Mouse (Mus musculus) heart, postnatal 0 days (tissue): ENCODE measurements at regions not wholly inside any gene's neighbourhood (a gene's known extent, or its start where the extent isn't known, plus 50 kb on each side); places are given as distances from the start of the nearest gene placed in this dataset.

Experiments used
- ATAC-seq: fragments of 200-750 bp; cut with Nextera tagmentation; 2 replicates; pipeline ENCODE4 v1.8.0; 2017; ENCODE audit warnings: low read depth, moderate number of reproducible peaks, moderate library complexity; ENCODE audit not compliant: insufficient read depth
- DNase-seq: peaks from one replicate; pipeline ENCODE4 v3.0.0-alpha.2; 2016; ENCODE audit warnings: low spot score
- H3K27ac ChIP-seq: fragments of 300-500 bp; sonication (generic); 2 replicates; pipeline ENCODE4 v1.5.1; 2014; ENCODE audit warnings: low read depth, mild to moderate bottlenecking
- H3K27me3 ChIP-seq: fragments of 300-500 bp; sonication (generic); 2 replicates; pipeline ENCODE4 v1.6.1; 2014; ENCODE audit warnings: low read length, mixed read lengths; ENCODE audit not compliant: control insufficient read depth, insufficient read depth
- H3K36me3 ChIP-seq: fragments of 300-500 bp; sonication (generic); replicated peaks from 2 replicates; pipeline ENCODE4 v1.6.1; 2014; ENCODE audit warnings: low read length, mixed read lengths; ENCODE audit not compliant: control insufficient read depth, insufficient read depth
- H3K4me1 ChIP-seq: fragments of 300-500 bp; sonication (generic); 2 replicates; pipeline ENCODE4 v1.6.1; 2014; ENCODE audit warnings: antibody characterized with exemption; ENCODE audit not compliant: control insufficient read depth, insufficient read depth
- H3K4me2 ChIP-seq: fragments of 300-500 bp; sonication (generic); 2 replicates; pipeline ENCODE4 v1.6.1; 2014; ENCODE audit warnings: low read depth, mild to moderate bottlenecking, low read length, moderate library complexity
- H3K4me3 ChIP-seq: fragments of 300-500 bp; sonication (generic); 2 replicates; pipeline ENCODE4 v1.5.1; 2014; ENCODE audit warnings: low read depth, low read length
- H3K9ac ChIP-seq: fragments of 300-500 bp; sonication (generic); replicated peaks from 2 replicates; pipeline ENCODE4 v1.6.1; 2014; ENCODE audit warnings: low read depth, low read length, mixed read lengths
- H3K9me3 ChIP-seq: fragments of 300-500 bp; sonication (generic); replicated peaks from 2 replicates; pipeline ENCODE4 v1.6.1; 2016; ENCODE audit warnings: low read length; ENCODE audit not compliant: control insufficient read depth
- CTCF ChIP-seq: IDR thresholded peaks from 2 replicates; pipeline ENCODE4 v1.5.1; 2016; ENCODE audit warnings: antibody characterized with exemption, control low read depth, low read depth
- EP300 ChIP-seq: IDR thresholded peaks from 2 replicates; pipeline ENCODE4 v1.6.1; 2016; ENCODE audit warnings: antibody characterized with exemption, low read depth
- WGBS: fragments of 180-500 bp; shearing (Covaris S2); extraction: QIAGEN DNeasy Blood & Tissue Kit; methylation state at CpG from one replicate; pipeline ENCODE4 v1.1.7; 2014; 5-methylcytosine and 5-hydroxymethylcytosine counted together

- no peak overlapping the region for H3K9ac ChIP-seq
- no peak for TF ChIP-seq EP300
- TF ChIP-seq CTCF = no peak
- no peak overlapping the region for H3K4me2 ChIP-seq
- DNase-seq (no peak), ATAC-seq (no peak)
- H3K4me1 ChIP-seq = no peaks in the 10 kb centered on the region
- no peaks in the 10 kb centered on the region for H3K27me3 ChIP-seq
- H3K27ac ChIP-seq = no peak overlapping the region
- H3K36me3 ChIP-seq = no peaks in the 10 kb centered on the region
- no peak overlapping the region for H3K4me3 ChIP-seq
- WGBS = 76% methylated on average over 4 of the region's 4 CpGs
- H3K9me3 ChIP-seq = no peaks in the 10 kb centered on the region
Observed at GRCm38 (mm10) chr13:103669856-103670255, 104.6 kb downstream of the Srek1 start.

DNA sequence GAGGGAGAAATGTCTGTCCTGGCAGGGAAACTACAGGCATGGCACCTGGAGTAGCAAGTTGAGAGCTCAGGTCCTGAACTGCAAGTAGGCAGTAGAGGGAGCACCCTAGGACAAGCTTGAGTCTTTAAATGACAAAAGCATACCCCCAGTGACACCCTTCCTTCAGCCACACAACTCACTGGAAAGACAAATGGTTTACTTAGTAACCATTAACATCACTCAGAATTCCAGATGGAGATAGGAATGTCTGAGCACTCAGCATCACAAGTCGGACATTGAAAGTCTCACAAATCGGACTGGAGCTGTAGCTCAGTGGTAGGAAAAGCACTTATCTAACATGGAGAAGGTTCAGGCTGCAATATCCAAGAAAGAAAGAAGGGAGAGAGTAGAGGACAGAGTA lies 106.7 kb downstream of the Srek1 start:
- no peaks in the 10 kb centered on the region for H3K9me3 ChIP-seq
- H3K4me1 ChIP-seq = no peaks in the 10 kb centered on the region
- WGBS = 77% methylated on average over 2 of the region's 2 CpGs
- no peak for ATAC-seq
- H3K9ac ChIP-seq = no peak overlapping the region
- no peak for DNase-seq
- no peak overlapping the region for H3K4me3 ChIP-seq
- H3K36me3 ChIP-seq = no peaks in the 10 kb centered on the region
- H3K27ac ChIP-seq = no peak overlapping the region
- no peak overlapping the region for H3K4me2 ChIP-seq
- TF ChIP-seq CTCF (no peak), EP300 (no peak)
- no peaks in the 10 kb centered on the region for H3K27me3 ChIP-seq

- no peak overlapping the region for H3K27ac ChIP-seq
- no peak overlapping the region for H3K9ac ChIP-seq
- no peaks in the 10 kb centered on the region for H3K27me3 ChIP-seq
- TF ChIP-seq EP300 = no peak
- no peak for TF ChIP-seq CTCF
- H3K4me3 ChIP-seq = no peak overlapping the region
- no peak overlapping the region for H3K4me2 ChIP-seq
- no peaks in the 10 kb centered on the region for H3K9me3 ChIP-seq
- no peak for ATAC-seq
- no peaks in the 10 kb centered on the region for H3K36me3 ChIP-seq
- 64% methylated on average over 11 of the region's 11 CpGs for WGBS
- no peaks in the 10 kb centered on the region for H3K4me1 ChIP-seq
- no peak for DNase-seq
Observed at GRCm38 (mm10) chr13:103660248-103660996, 114.0 kb downstream of the Srek1 start.

DNA sequence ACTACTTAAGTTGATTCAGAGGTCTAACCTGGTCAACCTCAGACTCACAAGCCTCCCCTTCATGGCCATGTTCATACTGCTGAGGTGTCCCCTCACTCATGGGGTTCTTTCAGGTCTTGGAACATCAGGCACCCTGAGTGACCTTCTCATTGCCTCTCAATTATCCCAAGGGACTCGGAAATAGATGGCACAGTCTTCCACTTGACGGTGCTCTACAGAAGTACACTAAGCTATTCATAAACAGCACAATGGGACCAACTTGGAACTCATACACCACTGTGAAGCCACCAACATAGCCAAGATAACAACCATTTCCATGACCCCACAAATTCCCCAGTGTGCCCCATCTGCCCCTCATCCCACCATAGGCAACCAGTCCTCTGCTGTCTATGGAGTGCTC lies 118.4 kb downstream of the Srek1 start:
- Histone ChIP-seq H3K4me2 (no peak overlapping the region), H3K9me3 (no peaks in the 10 kb centered on the region), H3K4me1 (no peaks in the 10 kb centered on the region), H3K27me3 (no peaks in the 10 kb centered on the region), H3K4me3 (no peak overlapping the region), H3K9ac (no peak overlapping the region), H3K27ac (no peak overlapping the region), H3K36me3 (no peaks in the 10 kb centered on the region)
- no peak for TF ChIP-seq EP300
- no peak for TF ChIP-seq CTCF
- WGBS = 85% methylated on average over 2 of the region's 2 CpGs
- DNase-seq = no peak
- ATAC-seq = no peak

DNA sequence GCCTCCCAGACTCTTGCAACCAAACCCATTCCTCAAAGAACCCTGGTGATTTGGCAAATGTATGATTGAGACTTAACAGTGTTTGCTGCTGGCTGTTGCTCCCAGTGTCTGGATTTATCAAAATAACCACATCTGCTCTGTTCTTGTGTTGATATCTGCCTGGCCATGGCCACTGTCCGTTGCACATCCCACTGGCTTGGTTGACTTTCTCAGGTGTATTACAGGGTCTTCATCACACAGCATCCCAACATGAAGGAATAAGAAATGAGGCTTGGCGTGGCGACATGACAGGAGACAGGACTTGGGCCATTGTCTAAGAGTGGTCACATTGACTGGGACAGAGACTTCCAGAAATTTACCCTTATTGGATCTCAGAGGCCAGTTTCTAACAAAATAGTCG lies 121.2 kb downstream of the Srek1 start:
- ATAC-seq (no peak), DNase-seq (no peak)
- Histone ChIP-seq H3K27me3 (no peaks in the 10 kb centered on the region), H3K9me3 (no peaks in the 10 kb centered on the region), H3K36me3 (no peaks in the 10 kb centered on the region), H3K27ac (no peak overlapping the region), H3K4me2 (no peak overlapping the region), H3K4me3 (no peak overlapping the region), H3K4me1 (no peaks in the 10 kb centered on the region), H3K9ac (no peak overlapping the region)
- WGBS = 78% methylated on average over 4 of the region's 4 CpGs
- TF ChIP-seq EP300 (no peak), CTCF (no peak)

DNA sequence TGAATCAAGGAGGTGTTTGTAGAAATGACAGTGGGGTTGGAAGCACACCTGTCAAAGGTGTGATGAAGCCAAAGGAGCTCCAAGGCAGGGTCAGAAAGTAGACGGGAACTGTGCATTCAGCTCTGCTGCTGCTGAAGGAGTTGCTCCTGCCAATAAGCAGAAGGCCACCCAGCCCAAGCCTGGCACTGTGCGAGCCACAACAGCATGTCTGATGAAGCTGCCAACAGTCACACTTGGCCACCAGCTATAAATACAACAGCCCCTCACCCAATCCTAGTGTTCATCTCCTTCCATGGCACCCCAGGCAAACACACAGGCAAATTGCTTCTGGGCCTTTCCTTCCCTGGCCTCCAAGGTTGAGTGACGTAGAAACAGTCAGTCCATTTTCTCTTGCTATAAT lies 125.0 kb downstream of the Srek1 start:
- 64% methylated on average over 3 of the region's 3 CpGs for WGBS

More for the DNA sequence above, 125.0 kb downstream of the Srek1 start:
- Histone ChIP-seq H3K4me1 (no peaks in the 10 kb centered on the region), H3K27me3 (no peaks in the 10 kb centered on the region), H3K36me3 (no peaks in the 10 kb centered on the region), H3K9ac (no peak overlapping the region), H3K9me3 (no peaks in the 10 kb centered on the region), H3K27ac (no peak overlapping the region), H3K4me2 (no peak overlapping the region), H3K4me3 (no peak overlapping the region)
- ATAC-seq (no peak), DNase-seq (no peak)
- TF ChIP-seq CTCF (no peak), EP300 (no peak)
